Mouse (Mus musculus) liver, embryonic 14.5 days (tissue): Measurements from ENCODE around the gene Map4k5. TPM values are rescaled to one million over a fixed set of nuclear protein-coding genes. Genes with fewer than 3 reads are reported as not detected.
A peak's percentile ranks its signal among the peaks of the same experiment; 100 is the strongest.

ENCODE experiments used
- ATAC-seq: fragments of 200-750 bp; cut with Nextera tagmentation; 2 replicates; pipeline ENCODE4 v1.8.0; 2017; ENCODE audit warnings: moderate number of reproducible peaks, mild to moderate bottlenecking, moderate library complexity; ENCODE audit not compliant: insufficient read depth
- DNase-seq, 3 experiments: peaks; one replicate each; pipeline ENCODE4 v3.0.0-alpha.2; 2012 to 2013; ENCODE audit warnings: low read depth in 3 of 3, low spot score in 3 of 3
- H3K27ac ChIP-seq: fragments of 300-500 bp; sonication (generic); 2 replicates; pipeline ENCODE4 v1.5.1; 2014; ENCODE audit warnings: moderate library complexity, mild to moderate bottlenecking, control low read depth, inconsistent platforms
- H3K27me3 ChIP-seq: fragments of 300-500 bp; sonication (generic); 2 replicates; pipeline ENCODE4 v1.6.1; 2014; ENCODE audit warnings: mild to moderate bottlenecking, low read length, moderate library complexity; ENCODE audit not compliant: control insufficient read depth, insufficient read depth
- H3K36me3 ChIP-seq: fragments of 300-500 bp; sonication (generic); replicated peaks from 2 replicates; pipeline ENCODE4 v1.6.1; 2014; ENCODE audit warnings: low read depth; ENCODE audit not compliant: control insufficient read depth, insufficient read depth
- H3K4me1 ChIP-seq, 2 experiments: fragments of 200-500 bp in 1 of 2; fragments of 300-500 bp in 1 of 2; sonication (generic) in 1 of 2; replicated peaks; 2 replicates each; pipeline ENCODE4 v1.6.1; 2012 to 2014; ENCODE audit warnings: antibody characterized with exemption in 1 of 2, inconsistent platforms in 1 of 2, low read length in 1 of 2; ENCODE audit not compliant: control insufficient read depth in 2 of 2, insufficient read depth in 2 of 2
- H3K4me2 ChIP-seq: fragments of 300-500 bp; sonication (generic); 2 replicates; pipeline ENCODE4 v1.6.1; 2014; ENCODE audit warnings: low read depth, mild to moderate bottlenecking, control low read depth, moderate library complexity
- H3K4me3 ChIP-seq, 2 experiments: fragments of 200-500 bp in 1 of 2; fragments of 300-500 bp in 1 of 2; sonication (generic) in 1 of 2; 2 replicates each; pipeline ENCODE4 v1.5.1; 2012 to 2014; ENCODE audit warnings: low read depth in 2 of 2, low read length in 2 of 2, mild to moderate bottlenecking in 2 of 2, control low read depth in 1 of 2, inconsistent platforms in 1 of 2, moderate library complexity in 1 of 2; ENCODE audit not compliant: insufficient read depth in 1 of 2
- H3K9ac ChIP-seq: fragments of 300-500 bp; sonication (generic); replicated peaks from 2 replicates; pipeline ENCODE4 v1.6.1; 2014; ENCODE audit warnings: mild to moderate bottlenecking, control low read depth, moderate library complexity
- H3K9me3 ChIP-seq: fragments of 300-500 bp; sonication (generic); 2 replicates; pipeline ENCODE4 v1.6.1; 2016; ENCODE audit warnings: low read length, mixed read lengths; ENCODE audit not compliant: control insufficient read depth
- CTCF ChIP-seq: IDR thresholded peaks from 2 replicates; pipeline ENCODE4 v1.5.1; 2016; ENCODE audit warnings: antibody characterized with exemption, low read depth, control low read depth
- EP300 ChIP-seq: IDR thresholded peaks from 2 replicates; pipeline ENCODE4 v1.6.1; 2016; ENCODE audit warnings: antibody characterized with exemption, low read depth
- WGBS: fragments of 180-500 bp; shearing (Covaris S2); extraction: QIAGEN DNeasy Blood & Tissue Kit; methylation state at CpG from one replicate; pipeline ENCODE4 v1.1.7; 2014; ENCODE audit not compliant: insufficient replicate concordance; 5-methylcytosine and 5-hydroxymethylcytosine counted together
- polyA plus RNA-seq, 2 experiments: library from polyadenylated mRNA; depleted of rRNA in 1 of 2; stranded (reverse) in 1 of 2; unstranded in 1 of 2; fragments of >200 nt; fragmentation: Nextera tagmentation in 1 of 2; extraction: Ambion mirVana in 1 of 2; gene quantifications; 2 replicates each; pipeline versions ENCODE4 v1.2.1 to v1.2.3; 2012 to 2014

Gene Map4k5
- polyA plus RNA-seq, 2 experiments, result 13.6 to 26.9 TPM

DNA sequence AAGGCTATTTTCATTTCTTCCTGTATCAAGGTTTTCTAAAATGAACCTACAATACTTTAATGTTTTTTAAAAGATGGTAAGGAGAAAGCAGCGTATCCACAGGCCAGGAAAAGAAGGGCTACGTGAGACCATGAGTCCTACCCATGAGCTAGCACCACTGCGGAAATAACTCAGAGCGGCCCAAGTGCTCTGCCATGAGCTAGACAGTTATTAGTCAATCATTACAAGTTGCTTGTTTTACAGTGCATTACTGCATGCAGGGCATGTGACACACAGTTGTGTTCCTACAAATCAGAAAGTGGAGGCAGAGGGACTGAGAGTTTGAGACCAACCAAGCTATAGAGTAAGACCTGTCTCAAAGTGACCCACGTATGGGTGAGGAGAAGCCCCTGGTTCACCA, 8.9 kb downstream of the Map4k5 start:
- no peak overlapping the region for H3K9ac ChIP-seq
- no peak for DNase-seq
- H3K9me3 ChIP-seq, result no peaks in the 10 kb centered on the region
- 88% methylated on average over 5 of the region's 5 CpGs for WGBS
- H3K36me3 ChIP-seq, result no peaks in the 10 kb centered on the region; the same call in none of the 2 replicates
- no peak overlapping the region for H3K4me3 ChIP-seq
- H3K27ac ChIP-seq, result no peak overlapping the region
- no peaks in the 10 kb centered on the region for H3K27me3 ChIP-seq
- no peak for ATAC-seq
- no peak for TF ChIP-seq CTCF
- H3K4me2 ChIP-seq, result no peak overlapping the region
- peaks cover 5 to 9% of the 10 kb centered on the region in 2 experiments; a peak in 3 of 4 replicates for H3K4me1 ChIP-seq

DNA sequence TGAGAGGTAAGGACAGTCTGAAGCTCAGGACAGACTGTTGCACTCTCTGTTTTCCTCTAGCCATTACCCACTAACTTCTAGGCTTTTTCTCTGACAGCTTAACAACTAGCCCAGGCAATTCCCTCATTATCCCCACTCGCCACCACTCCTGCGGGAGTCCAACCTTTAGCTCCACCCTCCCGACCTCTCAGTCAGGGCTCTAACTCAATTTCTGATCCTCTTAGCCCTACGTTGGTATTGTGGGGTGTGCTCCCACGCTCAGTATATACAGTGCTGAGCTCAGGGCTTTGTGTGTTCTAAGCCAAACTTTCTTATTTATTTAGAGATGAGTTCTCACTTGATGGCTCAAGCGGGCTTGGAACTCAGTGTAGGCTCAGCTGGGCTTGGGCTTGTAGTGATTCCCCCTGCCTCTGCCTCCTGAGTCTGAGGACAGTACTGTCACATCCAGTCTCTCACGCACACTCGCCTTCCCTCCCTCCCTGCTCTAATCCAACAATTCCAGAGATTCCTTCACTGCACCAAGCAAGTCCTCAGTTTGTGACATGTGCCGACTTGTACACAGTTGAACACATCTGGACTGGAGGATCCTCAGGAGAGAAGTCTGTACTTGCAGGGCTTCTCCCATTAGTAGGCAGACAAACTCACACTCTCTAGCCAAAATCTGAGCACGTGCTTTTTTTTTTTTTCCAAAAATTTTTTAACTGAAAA, 11.6 kb downstream of the Map4k5 start:
- ATAC-seq (no peak), DNase-seq (no peak)
- no peak for TF ChIP-seq CTCF
- no peak for TF ChIP-seq EP300
- no peak overlapping the region for H3K4me2 ChIP-seq
- no peaks in the 10 kb centered on the region; the same call in 1 of the 2 replicates for H3K36me3 ChIP-seq
- H3K4me3 ChIP-seq, result no peak overlapping the region
- no peak overlapping the region for H3K27ac ChIP-seq
- no peaks in the 10 kb centered on the region for H3K27me3 ChIP-seq
- no peaks in the 10 kb centered on the region for H3K9me3 ChIP-seq
- no peak overlapping the region for H3K9ac ChIP-seq
- 76% methylated on average over 10 of the region's 10 CpGs for WGBS
- H3K4me1 ChIP-seq, result peaks cover 15 to 19% of the 10 kb centered on the region in 2 experiments

DNA sequence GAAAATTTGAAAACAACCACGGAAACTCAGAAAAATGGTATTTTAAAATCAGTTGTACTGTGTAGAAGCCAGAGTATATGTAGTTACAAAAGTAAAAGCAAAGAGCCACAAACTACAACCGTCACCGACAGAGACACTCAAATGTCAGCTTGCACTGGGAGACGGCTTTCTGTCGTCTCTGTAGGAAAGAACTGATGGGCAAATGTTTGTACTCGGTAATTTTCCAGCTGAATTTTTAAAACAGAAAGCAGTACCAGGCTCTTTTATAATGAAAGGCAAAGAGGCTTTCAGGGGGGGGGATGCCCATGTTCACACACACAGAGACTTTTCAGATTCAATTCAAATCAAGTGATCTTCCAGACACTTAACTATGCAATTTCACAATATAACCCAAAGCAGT, 13.3 kb downstream of the Map4k5 start:
- TF ChIP-seq CTCF (no peak), EP300 (no peak)
- WGBS, result 54% methylated on average over 6 of the region's 6 CpGs
- no peak overlapping the region for H3K4me2 ChIP-seq

DNA sequence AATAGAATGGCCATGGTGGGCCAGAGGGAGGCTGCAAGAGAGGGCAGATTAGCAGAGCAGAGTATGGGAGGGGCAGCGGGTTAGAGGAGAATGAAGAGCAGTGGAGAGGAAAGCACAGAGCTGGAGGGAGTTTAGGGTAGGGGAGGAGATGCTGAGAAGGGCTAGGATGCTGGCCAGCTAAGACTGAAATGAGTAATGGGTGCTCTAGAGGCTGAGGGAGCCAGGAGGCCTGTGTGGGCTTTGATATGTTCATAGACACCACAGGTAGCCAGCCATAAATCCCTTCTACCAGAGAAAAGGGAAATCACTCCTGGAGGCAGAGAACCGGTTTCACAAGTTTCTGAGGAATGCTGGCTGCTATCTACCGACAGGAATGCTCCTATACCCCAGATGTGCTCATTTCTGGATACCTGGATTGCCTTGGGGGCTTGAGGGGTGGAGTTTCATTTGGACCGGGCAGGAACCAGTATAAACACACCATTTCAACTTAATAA, 13.8 kb downstream of the Map4k5 start:
- 0 out of 2 replicates have a peak overlapping the region, but pooled peaks have one; percentile 2 for H3K4me2 ChIP-seq
- TF ChIP-seq EP300 (no peak), CTCF (no peak)
- no peak overlapping the region; the same call in 1 of the 2 replicates for H3K9ac ChIP-seq
- H3K27ac ChIP-seq, result no peak overlapping the region
- no peaks in the 10 kb centered on the region for H3K36me3 ChIP-seq
- WGBS, result 33% methylated on average over 4 of the region's 4 CpGs
- H3K4me1 ChIP-seq, result peaks cover 15 to 19% of the 10 kb centered on the region in 2 experiments
- H3K9me3 ChIP-seq, result no peaks in the 10 kb centered on the region
- H3K27me3 ChIP-seq, result no peaks in the 10 kb centered on the region
- no peak overlapping the region for H3K4me3 ChIP-seq
- DNase-seq, result no peak
- no peak for ATAC-seq

More for the DNA sequence above, 13.3 kb downstream of the Map4k5 start:
- Histone ChIP-seq H3K27ac (no peak overlapping the region), H3K4me1 (peaks cover 15 to 19% of the 10 kb centered on the region in 2 experiments), H3K27me3 (no peaks in the 10 kb centered on the region), H3K36me3 (no peaks in the 10 kb centered on the region), H3K4me3 (no peak overlapping the region), H3K9me3 (no peaks in the 10 kb centered on the region), H3K9ac (no peak overlapping the region; the same call in 1 of the 2 replicates)
- no peak for ATAC-seq
- no peak for DNase-seq

DNA sequence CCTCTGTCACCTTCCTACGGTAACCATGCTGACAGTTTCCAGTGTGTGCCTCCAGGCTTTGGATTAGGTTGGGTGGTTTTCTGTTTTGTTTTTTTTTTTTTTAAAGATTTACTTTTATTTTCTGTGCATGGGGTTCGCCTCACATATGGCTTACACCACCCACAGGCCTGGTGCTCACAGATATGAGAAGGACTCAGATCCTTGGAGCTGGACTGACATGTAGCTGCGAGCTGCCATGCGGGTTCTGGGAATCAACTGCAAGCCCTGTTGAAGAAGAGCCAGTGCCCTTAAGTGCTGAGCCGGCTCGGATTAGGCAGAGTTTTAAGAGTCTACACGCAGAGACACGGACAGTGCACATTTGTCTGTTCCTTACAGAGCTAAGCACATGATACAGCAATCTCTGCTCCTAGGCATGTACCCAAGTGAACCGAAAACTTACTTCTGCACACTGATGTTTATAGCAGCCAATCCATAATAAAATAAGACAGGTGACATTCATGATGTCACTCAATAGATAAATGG, 15.1 kb downstream of the Map4k5 start:
- Histone ChIP-seq H3K9ac (no peak overlapping the region; the same call in 1 of the 2 replicates), H3K4me1 (peaks cover 15 to 19% of the 10 kb centered on the region in 2 experiments), H3K36me3 (no peaks in the 10 kb centered on the region; the same call in 1 of the 2 replicates), H3K27ac (no peak overlapping the region), H3K4me2 (no peak overlapping the region), H3K9me3 (no peaks in the 10 kb centered on the region), H3K27me3 (no peaks in the 10 kb centered on the region), H3K4me3 (no peak overlapping the region)
- ATAC-seq (peak; percentile 26; the same call in 1 of the 2 replicates), DNase-seq (peak in 1 of 3 experiments; percentile 44)
- WGBS, result 73% methylated on average over 9 of the region's 9 CpGs
- TF ChIP-seq CTCF, result no peak
- no peak for TF ChIP-seq EP300
